Mouse (Mus musculus): ENCODE data around the gene Myo3a.

Myo3a gene

GRCm38 (mm10) chr2:22227308-22227707 is at the start of gene Myo3a:
TSS of gene Myo3a (plus strand) at chr2:22227503.
- in situ Hi-C loops (cut with MboI, MseI): no loop called here

- in situ Hi-C loops (cut with MboI, MseI): no loop called here
Measured at GRCm38 (mm10) chr2:22250462-22250861, 23.2 kb downstream of the Myo3a start.

GRCm38 (mm10) chr2:22251045-22251444 is 23.7 kb downstream of the Myo3a start:
- in situ Hi-C loops (cut with MboI, MseI): no loop called here

GRCm38 (mm10) chr2:22255600-22255999 is 28.3 kb downstream of the Myo3a start:
- in situ Hi-C loops (cut with MboI, MseI): no loop called here

- in situ Hi-C loops (cut with MboI, MseI): no loop called here
Measured at GRCm38 (mm10) chr2:22271555-22271954, 44.3 kb downstream of the Myo3a start.

- in situ Hi-C loops (cut with MboI, MseI): no loop called here
Measured at GRCm38 (mm10) chr2:22285366-22285765, 58.1 kb downstream of the Myo3a start.

- in situ Hi-C loops (cut with MboI, MseI): no loop called here
Measured at GRCm38 (mm10) chr2:22285777-22286176, 58.5 kb downstream of the Myo3a start.

- in situ Hi-C loops (cut with MboI, MseI): no loop called here
Measured at GRCm38 (mm10) chr2:22293579-22294446, 66.5 kb downstream of the Myo3a start.

- in situ Hi-C loops (cut with MboI, MseI): no loop called here
Measured at GRCm38 (mm10) chr2:22294447-22294738, 67.1 kb downstream of the Myo3a start.

- in situ Hi-C loops (cut with MboI, MseI): no loop called here
Measured at GRCm38 (mm10) chr2:22297913-22298312, 70.6 kb downstream of the Myo3a start.

- in situ Hi-C loops (cut with MboI, MseI): no loop called here
Measured at GRCm38 (mm10) chr2:22338269-22338857, 111.1 kb downstream of the Myo3a start.

GRCm38 (mm10) chr2:22410511-22410910 is 183.2 kb downstream of the Myo3a start:
- in situ Hi-C loops (cut with MboI, MseI): loop anchor here (10.0 to 25.0 kb wide), 3 partner anchors 164 to 852 kb away; no protein-coding TSS in a partner anchor

- in situ Hi-C loops (cut with MboI, MseI): loop anchor here (5.0 to 10.0 kb wide), 4 partner anchors 131 to 741 kb away; no protein-coding TSS in a partner anchor
Measured at GRCm38 (mm10) chr2:22548421-22548820, 321.1 kb downstream of the Myo3a start.

- in situ Hi-C loops (cut with MboI, MseI): loop anchor here (10.0 kb wide), 1 partner anchor 603 kb away; no protein-coding TSS in a partner anchor
Measured at GRCm38 (mm10) chr2:22587469-22588169, 360.3 kb downstream of the Myo3a start.

- in situ Hi-C loops (cut with MboI, MseI): loop anchor here (10.0 kb wide), 1 partner anchor 603 kb away; no protein-coding TSS in a partner anchor
Measured at GRCm38 (mm10) chr2:22588170-22588541, 360.9 kb downstream of the Myo3a start.

GRCm38 (mm10) chr2:22588673-22589381 is 361.5 kb downstream of the Myo3a start:
- in situ Hi-C loops (cut with MboI, MseI): loop anchor here (10.0 kb wide), 1 partner anchor 604 kb away; no protein-coding TSS in a partner anchor

GRCm38 (mm10) chr2:22589382-22590205 is 362.3 kb downstream of the Myo3a start:
- in situ Hi-C loops (cut with MboI, MseI): loop anchor here (10.0 kb wide), 1 partner anchor 605 kb away; no protein-coding TSS in a partner anchor

GRCm38 (mm10) chr2:22590206-22590490 is 362.8 kb downstream of the Myo3a start:
- in situ Hi-C loops (cut with MboI, MseI): no loop called here

- in situ Hi-C loops (cut with MboI, MseI): loop anchor here (10.0 kb wide), 1 partner anchor 673 kb away; no protein-coding TSS in a partner anchor
Measured at GRCm38 (mm10) chr2:22617951-22618350, 390.6 kb downstream of the Myo3a start.

GRCm38 (mm10) chr2:22619416-22619815 is 392.1 kb downstream of the Myo3a start:
- in situ Hi-C loops (cut with MboI, MseI): loop anchor here (10.0 kb wide), 1 partner anchor 675 kb away; no protein-coding TSS in a partner anchor

GRCm38 (mm10) chr2:22620030-22620429 is 392.7 kb downstream of the Myo3a start:
- in situ Hi-C loops (cut with MboI, MseI): loop anchor here (5.0 kb wide), 1 partner anchor 102 kb away; no protein-coding TSS in a partner anchor

Data from T-helper 1 cell (primary cell).